Mouse (Mus musculus): ENCODE data around the gene Lnx1. TPM values are rescaled to one million over a fixed set of nuclear protein-coding genes. Genes with fewer than 3 reads are reported as not detected.

Gene Lnx1
- total and polyA plus RNA-seq, 3 experiments, result 9.8 to 13.8 (median 12.2) TPM

- TF ChIP-seq EP300 (IDR thresholded peaks at IDR 0.05; ENCODE audit: insufficient read depth, low read depth, low read length) (no peak), POLR2A (IDR thresholded peaks at IDR 0.05; ENCODE audit: insufficient read depth, low read depth, low read length) (no peak), CTCF (IDR thresholded peaks at IDR 0.05) (no peak)
- 78% methylated on average over 1 of the region's 1 CpGs for WGBS
- Histone ChIP-seq H3K79me2 (replicated peaks; ENCODE audit: control insufficient read depth, insufficient read depth, low read length) (no peaks in the 10 kb centered on the region), H3K27ac (no peak overlapping the region), H3K4me1 (ENCODE audit: control insufficient read depth, insufficient read depth, low read length) (no peaks in the 10 kb centered on the region; the same call in 1 of the 2 replicates), H3K4me3 (no peak overlapping the region), H3K36me3 (ENCODE audit: control insufficient read depth, insufficient read depth, low read length) (peaks cover 10% of the 10 kb centered on the region), H3K27me3 (ENCODE audit: control insufficient read depth, insufficient read depth, low read length) (no peaks in the 10 kb centered on the region), H3K9ac (ENCODE audit: low read depth, low read length) (no peak overlapping the region)
- DNase-seq, result peak in 1 of 2 experiments; percentile 20
- intact Hi-C loops (cut with DNase I), result no loop called here
These were observed 141.6 kb downstream of the Lnx1 start for GRCm38 (mm10) chr5:74561151-74561550.

- no peak for TF ChIP-seq POLR2A (IDR thresholded peaks at IDR 0.05; ENCODE audit: insufficient read depth, low read depth, low read length)
- no peak for TF ChIP-seq CTCF (IDR thresholded peaks at IDR 0.05)
- TF ChIP-seq EP300 (IDR thresholded peaks at IDR 0.05; ENCODE audit: insufficient read depth, low read depth, low read length), result no peak
- H3K4me3 ChIP-seq, result no peak overlapping the region
- no peak overlapping the region for H3K27ac ChIP-seq
- H3K4me1 ChIP-seq (ENCODE audit: control insufficient read depth, insufficient read depth, low read length), result no peaks in the 10 kb centered on the region
- peaks cover 8% of the 10 kb centered on the region for H3K36me3 ChIP-seq (ENCODE audit: control insufficient read depth, insufficient read depth, low read length)
- intact Hi-C loops (cut with DNase I), result no loop called here
- WGBS, result 81% methylated on average over 8 of the region's 8 CpGs
- no peaks in the 10 kb centered on the region for H3K27me3 ChIP-seq (ENCODE audit: control insufficient read depth, insufficient read depth, low read length)
- H3K9ac ChIP-seq (ENCODE audit: low read depth, low read length), result no peak overlapping the region
- DNase-seq, result no peak
- H3K79me2 ChIP-seq (replicated peaks; ENCODE audit: control insufficient read depth, insufficient read depth, low read length), result no peaks in the 10 kb centered on the region
These were observed 153.1 kb downstream of the Lnx1 start for GRCm38 (mm10) chr5:74549566-74549965.

GRCm38 (mm10) chr5:74545606-74546005 lies 157.1 kb downstream of the Lnx1 start:
- H3K36me3 ChIP-seq (ENCODE audit: control insufficient read depth, insufficient read depth, low read length), result peaks cover 12% of the 10 kb centered on the region

More at GRCm38 (mm10) chr5:74545606-74546005, 157.1 kb downstream of the Lnx1 start:
- Histone ChIP-seq H3K27me3 (ENCODE audit: control insufficient read depth, insufficient read depth, low read length) (no peaks in the 10 kb centered on the region), H3K27ac (no peak overlapping the region), H3K4me3 (no peak overlapping the region), H3K4me1 (ENCODE audit: control insufficient read depth, insufficient read depth, low read length) (no peaks in the 10 kb centered on the region), H3K79me2 (replicated peaks; ENCODE audit: control insufficient read depth, insufficient read depth, low read length) (peaks cover 2% of the 10 kb centered on the region; the same call in 1 of the 2 replicates), H3K9ac (ENCODE audit: low read depth, low read length) (no peak overlapping the region)
- intact Hi-C loops (cut with DNase I), result no loop called here
- WGBS, result 86% methylated on average over 4 of the region's 4 CpGs
- TF ChIP-seq POLR2A (IDR thresholded peaks at IDR 0.05; ENCODE audit: insufficient read depth, low read depth, low read length), result no peak
- TF ChIP-seq EP300 (IDR thresholded peaks at IDR 0.05; ENCODE audit: insufficient read depth, low read depth, low read length), result no peak
- no peak for TF ChIP-seq CTCF (IDR thresholded peaks at IDR 0.05)
- no peak for DNase-seq

Other genes starting within 250 kb of the Lnx1 start
- gene Scfd2, start 171.2 kb downstream of the Lnx1 start, total RNA-seq (2021), result 10 to 100 TPM in 1 of 2 experiments, 1 to 10 TPM in 1; 9.1 to 13.9 TPM
- 11.9 and 17.0 TPM in 2 replicates for gene Scfd2, start 171.2 kb downstream of the Lnx1 start, polyA plus RNA-seq (2012; rRNA removed)
- gene Fip1l1, start 167.5 kb downstream of the Lnx1 start, total RNA-seq (2021), result 10 to 100 TPM; 29.4 to 29.8 TPM
- 14.8 and 17.6 TPM in 2 replicates for gene Fip1l1, start 167.5 kb downstream of the Lnx1 start, polyA plus RNA-seq (2012; rRNA removed)

Data from heart, adult 2 months (tissue).